Mouse (Mus musculus) stomach, postnatal 0 days (tissue): Measurements from ENCODE around the gene Ankrd12.

Experiments
- CTCF ChIP-seq: IDR thresholded peaks from 2 replicates; pipeline ENCODE4 v1.5.1; 2016; ENCODE audit warnings: antibody characterized with exemption, low read depth, mild to moderate bottlenecking, moderate library complexity
- EP300 ChIP-seq: optimal IDR thresholded peaks from 2 replicates; pipeline ENCODE3; 2016; ENCODE audit warnings: antibody characterized with exemption

- TF ChIP-seq CTCF (no peak), EP300 (no peak)
Observed at GRCm38 (mm10) chr17:65953959-65954358, 122.9 kb downstream of the Ankrd12 start.
